Mouse (Mus musculus) limb, embryonic 14.5 days (tissue): ENCODE measurements around the gene Zbtb16. TPM values are rescaled to one million over a fixed set of nuclear protein-coding genes. Genes with fewer than 3 reads are reported as not detected.

Source experiments
- ATAC-seq: fragments of 200-750 bp; cut with Nextera tagmentation; 2 replicates; pipeline ENCODE4 v1.8.0; 2017; ENCODE audit warnings: low read depth, moderate number of reproducible peaks, moderate TSS enrichment; ENCODE audit not compliant: low FRiP score
- DNase-seq: peaks from one replicate; pipeline ENCODE4 v3.0.0-alpha.2; 2015; ENCODE audit warnings: low spot score
- H3K27ac ChIP-seq: fragments of 300-500 bp; sonication (generic); replicated peaks from 2 replicates; pipeline ENCODE4 v1.5.1; 2014; ENCODE audit warnings: low read depth, mild to moderate bottlenecking, low read length, moderate library complexity, mixed read lengths
- H3K27me3 ChIP-seq: fragments of 300-500 bp; sonication (generic); 2 replicates; pipeline ENCODE4 v1.6.1; 2014; ENCODE audit warnings: low read length, mixed read lengths; ENCODE audit not compliant: control insufficient read depth, insufficient read depth
- H3K36me3 ChIP-seq: fragments of 300-500 bp; sonication (generic); 2 replicates; pipeline ENCODE4 v1.6.1; 2014; ENCODE audit warnings: mild to moderate bottlenecking, low read length, moderate library complexity, mixed read lengths; ENCODE audit not compliant: control insufficient read depth, insufficient read depth
- H3K4me1 ChIP-seq: fragments of 300-500 bp; sonication (generic); 2 replicates; pipeline ENCODE4 v1.6.1; 2014; ENCODE audit warnings: antibody characterized with exemption, low read length, mixed read lengths; ENCODE audit not compliant: control insufficient read depth, insufficient read depth
- H3K4me2 ChIP-seq: fragments of 300-500 bp; sonication (generic); replicated peaks from 2 replicates; pipeline ENCODE4 v1.6.1; 2014; ENCODE audit warnings: low read depth, mild to moderate bottlenecking, low read length, moderate library complexity; ENCODE audit not compliant: severe bottlenecking
- H3K4me3 ChIP-seq: fragments of 300-500 bp; sonication (generic); replicated peaks from 2 replicates; pipeline ENCODE4 v1.5.1; 2014; ENCODE audit warnings: low read length
- H3K9ac ChIP-seq: fragments of 300-500 bp; sonication (generic); 2 replicates; pipeline ENCODE4 v1.6.1; 2014; ENCODE audit warnings: mild to moderate bottlenecking, low read depth, low read length, moderate library complexity; ENCODE audit not compliant: severe bottlenecking
- H3K9me3 ChIP-seq: fragments of 300-500 bp; sonication (generic); 2 replicates; pipeline ENCODE4 v1.6.1; 2016; ENCODE audit warnings: low read length; ENCODE audit not compliant: control insufficient read depth
- POLR2A ChIP-seq: fragments of 200-500 bp; IDR thresholded peaks from 2 replicates; pipeline ENCODE4 v1.8.0; 2012; ENCODE audit warnings: inconsistent platforms, mild to moderate bottlenecking, moderate library complexity, borderline replicate concordance; ENCODE audit not compliant: insufficient read depth, insufficient read length; ENCODE audit errors: extremely low read depth
- WGBS: fragments of 180-500 bp; shearing (Covaris S2); extraction: QIAGEN DNeasy Blood & Tissue Kit; methylation state at CpG from one replicate; pipeline ENCODE4 v1.1.7; 2014; 5-methylcytosine and 5-hydroxymethylcytosine counted together
- polyA plus RNA-seq, 2 experiments: library from polyadenylated mRNA; depleted of rRNA in 1 of 2; stranded (reverse) in 1 of 2; unstranded in 1 of 2; fragments of >200 nt; fragmentation: Nextera tagmentation in 1 of 2; extraction: Ambion mirVana in 1 of 2; gene quantifications; 2 replicates each; pipeline versions ENCODE4 v1.2.1 to v1.2.3; 2012 to 2014

Gene Zbtb16
- polyA plus RNA-seq, 2 experiments: 0.91 to 1.9 TPM

DNA sequence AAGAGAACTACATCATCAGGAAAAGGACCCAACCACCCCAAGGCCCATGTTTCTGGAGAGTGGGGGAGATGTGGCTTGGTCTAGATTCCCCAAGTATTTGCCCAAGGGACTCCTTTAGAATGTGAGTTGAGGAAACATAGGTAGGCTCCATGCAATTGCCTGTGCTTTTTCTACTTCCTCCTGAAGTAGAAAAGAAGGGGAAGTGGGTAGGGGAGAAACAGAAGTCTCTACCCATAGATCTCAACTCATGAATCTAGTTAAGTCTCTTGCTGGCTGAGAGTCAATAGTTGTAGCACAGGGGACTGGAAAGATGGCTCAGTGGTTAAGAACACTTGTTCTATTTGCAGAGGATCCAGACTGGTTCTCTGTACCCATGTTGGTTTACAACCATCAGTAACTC, 164.2 kb downstream of the Zbtb16 start:
- no peak for TF ChIP-seq POLR2A
- Histone ChIP-seq H3K9ac (no peak overlapping the region), H3K27ac (no peak overlapping the region), H3K4me1 (peaks cover 12% of the 10 kb centered on the region), H3K9me3 (no peaks in the 10 kb centered on the region), H3K27me3 (no peaks in the 10 kb centered on the region), H3K36me3 (no peaks in the 10 kb centered on the region), H3K4me2 (no peak overlapping the region), H3K4me3 (no peak overlapping the region)
- DNase-seq (no peak), ATAC-seq (no peak)

DNA sequence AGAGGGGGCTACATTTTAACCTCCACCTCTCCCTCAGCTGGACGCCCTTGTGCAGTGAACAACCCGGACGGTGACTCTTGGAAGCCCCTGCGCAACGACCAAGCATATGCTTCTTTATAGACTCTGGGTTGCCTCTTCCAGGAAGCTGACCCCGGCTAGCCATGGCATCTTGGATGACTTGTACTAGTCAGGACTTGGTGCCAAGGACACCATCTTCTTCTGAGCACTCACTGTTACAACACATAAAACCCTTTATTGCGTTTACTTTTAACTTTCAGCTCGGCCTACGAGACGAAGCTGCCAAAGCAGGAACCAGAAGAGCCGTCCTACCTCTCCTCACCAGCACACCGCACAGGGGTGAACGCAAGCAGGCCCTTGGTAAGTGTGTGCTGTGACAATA, 165.9 kb downstream of the Zbtb16 start:
- no peak for ATAC-seq

DNA sequence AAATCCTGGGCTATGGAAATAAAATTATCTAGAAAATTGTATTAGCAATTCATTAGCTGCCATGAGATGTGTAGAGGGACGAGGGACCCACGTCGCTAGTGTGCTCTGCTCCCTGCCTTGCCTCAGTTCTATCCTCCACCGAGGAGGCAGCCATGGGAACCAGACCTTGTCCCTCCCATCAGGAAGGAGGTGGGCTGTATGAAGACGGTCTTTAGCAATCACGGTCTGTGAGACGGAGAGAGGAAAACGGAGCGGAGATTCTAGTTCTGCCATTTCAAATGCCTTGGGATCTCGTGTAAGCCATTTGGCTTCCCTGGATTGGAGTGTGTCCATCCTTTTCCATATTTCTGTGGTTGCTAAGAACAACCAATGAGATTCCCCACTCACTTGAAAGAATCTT, 166.3 kb downstream of the Zbtb16 start:
- TF ChIP-seq POLR2A: no peak
- Histone ChIP-seq H3K27ac (no peak overlapping the region), H3K36me3 (no peaks in the 10 kb centered on the region), H3K27me3 (no peaks in the 10 kb centered on the region), H3K9me3 (no peaks in the 10 kb centered on the region), H3K4me1 (peaks cover 4% of the 10 kb centered on the region; the same call in 1 of the 2 replicates), H3K4me3 (no peak overlapping the region), H3K9ac (no peak overlapping the region), H3K4me2 (no peak overlapping the region)
- no peak for DNase-seq
- WGBS: 82% methylated on average over 10 of the region's 10 CpGs
- ATAC-seq: no peak

More for the DNA sequence above, 165.9 kb downstream of the Zbtb16 start:
- Histone ChIP-seq H3K4me1 (peaks cover 8% of the 10 kb centered on the region), H3K27me3 (no peaks in the 10 kb centered on the region), H3K36me3 (no peaks in the 10 kb centered on the region), H3K4me3 (no peak overlapping the region), H3K27ac (no peak overlapping the region), H3K9ac (no peak overlapping the region), H3K9me3 (no peaks in the 10 kb centered on the region), H3K4me2 (no peak overlapping the region)
- no peak for DNase-seq
- TF ChIP-seq POLR2A: no peak
- 79% methylated on average over 13 of the region's 13 CpGs for WGBS

DNA sequence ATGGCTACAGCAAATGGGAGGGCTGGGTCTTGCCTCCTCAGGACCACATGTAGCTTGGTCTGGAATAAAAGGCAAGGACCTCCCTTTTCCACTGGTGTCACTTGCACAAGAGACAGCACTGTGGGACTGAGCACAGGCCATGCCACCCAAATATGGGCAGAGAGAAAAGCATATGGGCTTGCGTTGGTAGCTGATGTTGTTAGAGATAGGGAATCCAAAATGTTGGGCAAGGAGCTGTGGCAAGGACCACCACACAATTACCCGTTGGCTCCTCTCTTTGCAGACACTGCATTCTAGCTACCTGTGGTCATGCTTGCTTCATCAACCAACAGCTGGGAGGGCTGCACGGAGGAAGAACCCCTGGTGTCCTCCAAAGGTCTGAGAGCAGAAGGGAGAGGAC, 169.3 kb downstream of the Zbtb16 start:
- Histone ChIP-seq H3K27ac (no peak overlapping the region), H3K4me2 (no peak overlapping the region), H3K9me3 (no peaks in the 10 kb centered on the region), H3K4me1 (peaks cover 4% of the 10 kb centered on the region; the same call in 1 of the 2 replicates), H3K36me3 (no peaks in the 10 kb centered on the region), H3K4me3 (no peak overlapping the region), H3K9ac (no peak overlapping the region), H3K27me3 (peaks cover 9% of the 10 kb centered on the region)
- WGBS: 96% methylated on average over 3 of the region's 3 CpGs
- no peak for ATAC-seq
- DNase-seq: no peak
- no peak for TF ChIP-seq POLR2A

DNA sequence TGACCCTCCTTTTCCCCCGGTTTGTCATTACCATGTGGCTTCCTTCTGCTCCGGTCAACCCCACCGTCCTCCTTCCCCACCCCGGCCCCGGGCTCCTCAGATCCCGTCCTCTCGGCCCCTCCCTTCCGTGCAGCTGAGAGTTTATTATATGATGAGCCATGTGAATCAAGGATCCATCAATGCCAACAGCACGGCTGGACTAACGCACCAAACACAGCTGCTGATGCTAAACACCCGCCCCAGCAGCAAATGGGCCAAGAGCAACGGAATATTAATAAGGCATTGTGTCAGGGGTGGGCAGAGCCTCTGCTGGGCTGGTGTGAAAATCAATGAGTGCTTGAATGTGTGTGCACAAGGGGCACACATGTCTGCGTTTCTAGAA, 173.0 kb downstream of the Zbtb16 start:
- no peak overlapping the region for H3K9ac ChIP-seq
- TF ChIP-seq POLR2A: no peak
- DNase-seq: no peak
- no peak overlapping the region for H3K4me3 ChIP-seq
- H3K9me3 ChIP-seq: no peaks in the 10 kb centered on the region
- H3K4me1 ChIP-seq: peaks cover 4% of the 10 kb centered on the region; the same call in 1 of the 2 replicates
- WGBS: 33% methylated on average over 13 of the region's 13 CpGs
- H3K36me3 ChIP-seq: no peaks in the 10 kb centered on the region
- ATAC-seq: no peak
- no peak overlapping the region for H3K27ac ChIP-seq
- H3K4me2 ChIP-seq: no peak overlapping the region
- H3K27me3 ChIP-seq: peaks cover 9% of the 10 kb centered on the region

DNA sequence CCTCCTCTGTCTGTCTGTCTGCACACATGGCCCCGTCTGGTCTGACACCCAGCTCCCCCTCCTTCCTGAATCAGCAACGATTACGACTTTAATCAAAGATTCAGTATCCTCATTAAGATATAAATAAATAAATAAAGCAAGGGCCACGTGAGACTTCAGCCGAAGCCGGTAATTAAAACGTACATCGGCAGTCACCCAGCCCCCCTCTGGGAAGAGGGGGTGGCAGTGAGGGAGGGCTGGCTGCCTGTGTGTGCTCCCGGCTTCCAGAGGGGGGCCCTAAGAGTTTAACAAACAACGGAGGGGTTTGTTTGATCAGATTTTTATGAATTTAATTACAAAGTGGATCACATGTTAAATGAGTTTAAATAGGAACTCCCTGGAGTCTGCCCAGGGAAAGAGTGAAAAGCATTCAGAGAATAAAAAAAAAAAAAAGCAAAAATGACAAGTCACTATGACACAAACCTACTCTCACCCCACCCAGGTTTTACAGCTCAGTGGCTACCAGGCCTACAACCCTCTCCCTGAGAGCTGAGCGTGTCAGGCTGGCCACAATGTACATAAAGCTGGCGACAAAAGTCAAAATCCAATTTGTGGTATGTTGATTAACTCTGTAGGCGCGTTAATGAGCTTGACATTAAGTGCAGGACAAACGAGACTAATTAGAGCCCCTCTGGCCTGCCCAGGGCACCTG, 173.5 kb downstream of the Zbtb16 start:
- WGBS: 21% methylated on average over 15 of the region's 15 CpGs
- Histone ChIP-seq H3K9ac (no peak overlapping the region), H3K27me3 (peaks cover 9% of the 10 kb centered on the region), H3K36me3 (no peaks in the 10 kb centered on the region), H3K4me1 (peaks cover 4% of the 10 kb centered on the region; the same call in 1 of the 2 replicates), H3K9me3 (no peaks in the 10 kb centered on the region), H3K4me2 (no peak overlapping the region), H3K4me3 (no peak overlapping the region), H3K27ac (no peak overlapping the region)
- no peak for ATAC-seq
- no peak for TF ChIP-seq POLR2A
- DNase-seq: no peak
